9 mouse cellular contexts compared by ENCODE assay signal in genomic region chr2:131546308-131546700, GRCm38 (mm10). TPM values are rescaled to one million over a fixed set of nuclear protein-coding genes. Genes with fewer than 3 reads are reported as not detected.
DNase-seq lines count a peak whose midpoint lies in the region; ATAC-seq and TF ChIP-seq lines count a peak whose summit lies in the region.
"Had no signal": no experiment of that assay in that cellular context is flagged by ENCODE, and none has a peak within 500 bp of the region (broad histone marks: within the 10 kb centered on the region; RNA-seq: fewer than 3 reads in every experiment).

No protein-coding gene starts in this region.

- TF ChIP-seq CTCF in bone marrow macrophage, adult 2 months (IDR thresholded peaks at IDR 0.05; ENCODE audit: low read depth, low read length) = no peak

- peaks cover 55% of the 10 kb centered on the region for H3K27me3 ChIP-seq in heart, embryonic 15.5 days
- H3K27me3 ChIP-seq in hindbrain, embryonic 14.5 days (ENCODE audit: control insufficient read depth, insufficient read depth, low read length) = peaks cover 37% of the 10 kb centered on the region
- H3K27me3 ChIP-seq in midbrain, embryonic 15.5 days (replicated peaks) = peaks cover 34% of the 10 kb centered on the region

- H3K9ac ChIP-seq in heart, embryonic 15.5 days = peak overlapping the region; percentile 49
- H3K9ac ChIP-seq in hindbrain, embryonic 14.5 days = peak overlapping the region; percentile 6; the same call in 1 of the 2 replicates
- H3K9ac ChIP-seq in midbrain, embryonic 15.5 days = peak overlapping the region; percentile 34; the same call in 1 of the 2 replicates

- no peak overlapping the region for H3K27ac ChIP-seq in heart, embryonic 15.5 days
- no peak overlapping the region for H3K27ac ChIP-seq in bone marrow macrophage, adult 2 months (ENCODE audit: insufficient read depth, low read depth, low read length)
- no peak overlapping the region for H3K27ac ChIP-seq in hindbrain, embryonic 14.5 days
- H3K27ac ChIP-seq in midbrain, embryonic 15.5 days = no peak overlapping the region

- no peak for ATAC-seq in heart, embryonic 15.5 days (replicated peaks; ENCODE audit: insufficient number of reproducible peaks, insufficient read depth, low FRiP score, low read depth)
- no peak; the same call in 1 of the 2 replicates for ATAC-seq in hindbrain, embryonic 14.5 days (ENCODE audit: low FRiP score)
- no peak for ATAC-seq in midbrain, embryonic 15.5 days (replicated peaks)

- H3K4me1 ChIP-seq in heart, embryonic 15.5 days (replicated peaks) = peaks cover 24% of the 10 kb centered on the region
- no peaks in the 10 kb centered on the region for H3K4me1 ChIP-seq in bone marrow macrophage, adult 2 months (ENCODE audit: control insufficient read depth, insufficient read depth, low read length)
- peaks cover 8% of the 10 kb centered on the region for H3K4me1 ChIP-seq in hindbrain, embryonic 14.5 days (replicated peaks; ENCODE audit: control insufficient read depth, insufficient read depth, low read length)
- H3K4me1 ChIP-seq in midbrain, embryonic 15.5 days = peaks cover 18% of the 10 kb centered on the region

- no peak for TF ChIP-seq POLR2A in bone marrow macrophage, adult 2 months (IDR thresholded peaks at IDR 0.05; ENCODE audit: borderline replicate concordance, low read depth, low read length)

- H3K36me3 ChIP-seq in heart, embryonic 15.5 days = no peaks in the 10 kb centered on the region
- no peaks in the 10 kb centered on the region for H3K36me3 ChIP-seq in hindbrain, embryonic 14.5 days (replicated peaks; ENCODE audit: control insufficient read depth, insufficient read depth)
- H3K36me3 ChIP-seq in midbrain, embryonic 15.5 days (replicated peaks) = no peaks in the 10 kb centered on the region

- no peaks in the 10 kb centered on the region for H3K9me3 ChIP-seq in heart, embryonic 15.5 days (replicated peaks)
- no peaks in the 10 kb centered on the region for H3K9me3 ChIP-seq in hindbrain, embryonic 14.5 days (ENCODE audit: control insufficient read depth, low read length)
- no peaks in the 10 kb centered on the region for H3K9me3 ChIP-seq in midbrain, embryonic 15.5 days

- intact Hi-C loops in left cerebral cortex, postnatal 36 days (cut with DNase I) = loop anchor here (5.0 kb wide), 2 partner anchors 121 to 266 kb away; no protein-coding TSS in a partner anchor

- H3K4me3 ChIP-seq in heart, embryonic 15.5 days = peak overlapping the region; percentile 51
- peak overlapping the region; percentile 29 for H3K4me3 ChIP-seq in bone marrow macrophage, adult 2 months (ENCODE audit: insufficient read depth, low read length)
- peak overlapping the region; percentile 31 for H3K4me3 ChIP-seq in hindbrain, embryonic 14.5 days (replicated peaks; ENCODE audit: low read length)
- peak overlapping the region; percentile 41 for H3K4me3 ChIP-seq in midbrain, embryonic 15.5 days

- 3% methylated on average over 27 of the region's 27 CpGs for WGBS in heart, embryonic 15.5 days
- 3% methylated on average over 27 of the region's 27 CpGs for WGBS in hindbrain, embryonic 14.5 days
- 4% methylated on average over 27 of the region's 27 CpGs for WGBS in midbrain, embryonic 15.5 days

- DNase-seq in heart, postnatal 4 days = no peak
- DNase-seq in hindbrain, embryonic 14.5 days (ENCODE audit: low spot score) = no peak
- no peak for DNase-seq in left cerebral cortex, postnatal 36 days (ENCODE audit: low spot score in 2 of 2)
- DNase-seq in layer of hippocampus, adult 18-20 months (ENCODE audit: low spot score in 2 of 2) = no peak
- no peak for DNase-seq in adipocyte (ENCODE audit: low spot score)

- H3K4me2 ChIP-seq in heart, embryonic 15.5 days = peak overlapping the region; percentile 89
- peak overlapping the region; percentile 71 for H3K4me2 ChIP-seq in hindbrain, embryonic 14.5 days (replicated peaks)
- peak overlapping the region; percentile 78 for H3K4me2 ChIP-seq in midbrain, embryonic 15.5 days

RNA-seq across cellular contexts. Expression of gene Adra1d, which starts 15.8 kb away (rescaled TPM):
- 0.62 and 1.7 TPM in 2 replicates for polyA plus RNA-seq in heart, embryonic 15.5 days (2015; fragmentation: Nextera tagmentation; extraction: Ambion mirVana)
- total RNA-seq in heart, postnatal 4 days (2021) = 1 to 10 TPM; 2.8 to 3.8 TPM
- not detected in 2 replicates for polyA plus RNA-seq in bone marrow macrophage, adult 2 months (2012; ENCODE audit: insufficient read depth, insufficient read length, missing spikeins)
- 0.23 and 0.56 TPM in 2 replicates for polyA plus RNA-seq in hindbrain, embryonic 14.5 days (2014; fragmentation: Nextera tagmentation; extraction: Ambion mirVana)
- 0.19 TPM in 1 of 2 replicates, not detected in the other for polyA plus RNA-seq in midbrain, embryonic 15.5 days (2015; fragmentation: Nextera tagmentation; extraction: Ambion mirVana)
- total RNA-seq in left cerebral cortex, postnatal 36 days (2021) = 10 to 100 TPM; 54.2 to 63.3 TPM
- total RNA-seq in layer of hippocampus, adult 18-20 months (2021) = 100 to 1,000 TPM in 1 of 2 experiments, 10 to 100 TPM in 1; 89.7 to 102 TPM
- total RNA-seq: MEL had no signal

RNA-seq across cellular contexts. Expression of gene Smox, which starts 55.0 kb away (rescaled TPM):
- 28.4 and 33.7 TPM in 2 replicates for polyA plus RNA-seq in heart, embryonic 15.5 days (2015; fragmentation: Nextera tagmentation; extraction: Ambion mirVana)
- total RNA-seq in heart, postnatal 4 days (2021) = 10 to 100 TPM; 33.7 to 35.2 TPM
- polyA plus RNA-seq in bone marrow macrophage, adult 2 months (2012; ENCODE audit: insufficient read depth, insufficient read length, missing spikeins) = 86.4 and 97.4 TPM in 2 replicates
- polyA plus RNA-seq in hindbrain, embryonic 14.5 days (2014; fragmentation: Nextera tagmentation; extraction: Ambion mirVana) = 29.2 and 34.7 TPM in 2 replicates
- polyA plus RNA-seq in midbrain, embryonic 15.5 days (2015; fragmentation: Nextera tagmentation; extraction: Ambion mirVana) = 49.0 and 50.7 TPM in 2 replicates
- 10 to 100 TPM; 67.0 to 78.1 TPM for total RNA-seq in left cerebral cortex, postnatal 36 days (2021)
- 10 to 100 TPM; 77.1 to 86.9 TPM for total RNA-seq in layer of hippocampus, adult 18-20 months (2021)
